Mouse (Mus musculus): ENCODE measurements around the gene Elmod3. TPM values are rescaled to one million over a fixed set of nuclear protein-coding genes. Genes with fewer than 3 reads are reported as not detected.
A peak's percentile ranks its signal among the peaks of the same experiment; 100 is the strongest.

Gene Elmod3
- polyA plus RNA-seq, 1 experiment: 23.4 TPM

DNA sequence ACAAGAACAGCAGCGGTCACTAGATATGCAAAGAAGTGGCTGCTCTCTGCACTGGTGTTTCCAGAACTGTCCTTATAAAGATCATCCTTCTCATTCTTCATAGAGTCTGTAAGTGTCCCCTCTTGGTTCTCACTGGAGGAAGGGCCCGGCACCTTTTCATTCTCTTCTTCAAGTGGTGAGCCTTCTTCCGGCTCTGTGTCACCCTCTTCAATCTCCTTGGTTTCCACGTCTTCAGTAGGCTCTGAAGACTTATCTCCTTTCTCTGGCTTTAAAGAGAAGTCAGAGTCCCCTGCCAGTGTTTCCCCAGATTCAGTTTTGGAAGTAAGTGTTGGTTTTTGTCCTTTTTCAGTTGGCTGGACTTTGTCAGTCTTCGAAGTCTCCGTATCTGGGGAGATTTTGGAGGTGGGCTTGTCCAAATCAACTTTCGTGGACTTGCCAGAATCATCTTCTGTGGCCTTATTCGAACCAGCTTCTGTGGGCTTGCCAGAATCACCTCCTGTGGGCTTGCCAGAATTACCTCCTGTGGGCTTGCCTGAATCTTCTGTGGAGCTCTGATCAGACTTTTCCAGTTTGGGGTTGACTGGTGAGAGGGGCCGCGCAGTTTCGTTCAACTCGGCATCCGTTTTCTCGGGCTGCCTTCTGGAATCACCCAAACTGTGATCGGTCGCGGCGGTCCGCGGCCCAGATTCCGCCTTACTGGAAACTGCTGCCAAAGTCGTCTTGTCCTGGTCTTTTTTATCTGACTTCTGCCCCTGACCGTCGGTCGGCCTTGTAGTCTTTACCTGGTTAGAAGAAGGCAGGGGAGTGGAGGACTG is 17.6 kb upstream of the Elmod3 start:
- Histone ChIP-seq H3K27ac (ENCODE audit: control insufficient read depth, insufficient read depth, low read length) (peak overlapping the region; percentile 5; the same call in 1 of the 2 replicates), H3K4me1 (replicated peaks; ENCODE audit: control insufficient read depth, insufficient read depth, low read length) (peaks cover 5% of the 10 kb centered on the region), H3K36me3 (ENCODE audit: control insufficient read depth, insufficient read depth, low read length) (peaks cover 30% of the 10 kb centered on the region), H3K4me3 (ENCODE audit: control insufficient read depth, insufficient read depth, low read length) (peak overlapping the region; percentile 76), H3K27me3 (ENCODE audit: control insufficient read depth, insufficient read depth, low read length) (no peaks in the 10 kb centered on the region)
- 15% methylated on average over 25 of the region's 25 CpGs for WGBS
- peak; percentile 39 for DNase-seq
- TF ChIP-seq CTCF (IDR thresholded peaks at IDR 0.05; ENCODE audit: borderline replicate concordance, control insufficient read depth, extremely low read depth, insufficient read depth, low read length, poor library complexity) (no peak), POLR2A (IDR thresholded peaks at IDR 0.05; ENCODE audit: control insufficient read depth, extremely low read depth, insufficient read depth, low read length, poor library complexity) (no peak)

DNA sequence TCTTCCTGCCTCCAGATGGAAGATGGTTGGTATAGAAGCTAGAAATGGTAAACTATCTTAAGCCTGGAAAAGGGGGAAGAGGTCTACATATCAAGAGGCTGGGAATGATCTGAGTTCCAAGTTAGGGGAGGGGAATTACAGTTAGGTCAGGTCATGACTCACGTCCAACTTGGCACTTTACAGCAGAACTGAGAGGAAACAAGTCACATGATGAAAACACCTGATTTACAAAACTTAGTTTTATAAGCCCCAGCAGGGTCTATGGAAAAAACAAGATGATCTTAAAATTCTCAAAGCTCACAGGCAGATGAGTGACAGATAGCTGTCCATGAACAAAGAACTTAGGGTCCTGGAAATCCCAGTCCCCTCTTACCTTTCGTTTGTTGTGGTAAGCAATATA is 16.9 kb upstream of the Elmod3 start:
- H3K4me1 ChIP-seq (replicated peaks; ENCODE audit: control insufficient read depth, insufficient read depth, low read length): peaks cover 5% of the 10 kb centered on the region
- DNase-seq: no peak
- no peaks in the 10 kb centered on the region for H3K27me3 ChIP-seq (ENCODE audit: control insufficient read depth, insufficient read depth, low read length)
- 32% methylated on average over 2 of the region's 2 CpGs for WGBS
- no peak overlapping the region for H3K27ac ChIP-seq (ENCODE audit: control insufficient read depth, insufficient read depth, low read length)
- no peak for TF ChIP-seq CTCF (IDR thresholded peaks at IDR 0.05; ENCODE audit: borderline replicate concordance, control insufficient read depth, extremely low read depth, insufficient read depth, low read length, poor library complexity)
- TF ChIP-seq POLR2A (IDR thresholded peaks at IDR 0.05; ENCODE audit: control insufficient read depth, extremely low read depth, insufficient read depth, low read length, poor library complexity): no peak
- no peak overlapping the region for H3K4me3 ChIP-seq (ENCODE audit: control insufficient read depth, insufficient read depth, low read length)
- peaks cover 36% of the 10 kb centered on the region for H3K36me3 ChIP-seq (ENCODE audit: control insufficient read depth, insufficient read depth, low read length)

DNA sequence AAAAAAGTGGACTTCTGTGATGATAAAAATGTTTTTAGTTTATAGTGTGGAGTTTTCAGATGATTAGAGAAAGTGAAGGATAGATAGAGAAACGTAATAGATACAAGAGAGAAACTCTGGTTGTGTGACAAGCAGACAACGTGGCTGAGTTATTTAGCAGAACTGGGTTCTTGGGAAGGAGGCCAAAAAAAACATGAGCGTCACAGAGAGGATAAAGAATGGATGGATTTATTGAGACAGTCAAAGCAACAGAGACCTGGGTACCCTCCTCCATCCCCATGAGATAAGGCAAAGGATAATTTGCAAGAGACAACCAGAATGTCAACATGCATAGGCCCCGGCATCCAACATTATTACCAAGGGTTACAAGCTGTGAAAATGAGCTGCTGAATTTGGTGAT is 12.0 kb upstream of the Elmod3 start:
- H3K27ac ChIP-seq (ENCODE audit: control insufficient read depth, insufficient read depth, low read length): no peak overlapping the region
- peaks cover 77% of the 10 kb centered on the region for H3K36me3 ChIP-seq (ENCODE audit: control insufficient read depth, insufficient read depth, low read length)
- TF ChIP-seq POLR2A (IDR thresholded peaks at IDR 0.05; ENCODE audit: control insufficient read depth, extremely low read depth, insufficient read depth, low read length, poor library complexity) (no peak), CTCF (IDR thresholded peaks at IDR 0.05; ENCODE audit: borderline replicate concordance, control insufficient read depth, extremely low read depth, insufficient read depth, low read length, poor library complexity) (no peak)
- H3K27me3 ChIP-seq (ENCODE audit: control insufficient read depth, insufficient read depth, low read length): no peaks in the 10 kb centered on the region
- peaks cover 2% of the 10 kb centered on the region; the same call in 1 of the 2 replicates for H3K4me1 ChIP-seq (replicated peaks; ENCODE audit: control insufficient read depth, insufficient read depth, low read length)
- H3K4me3 ChIP-seq (ENCODE audit: control insufficient read depth, insufficient read depth, low read length): no peak overlapping the region
- WGBS: 89% methylated on average over 4 of the region's 4 CpGs
- no peak for DNase-seq

- Histone ChIP-seq H3K4me1 (replicated peaks; ENCODE audit: control insufficient read depth, insufficient read depth, low read length) (no peaks in the 10 kb centered on the region), H3K27me3 (ENCODE audit: control insufficient read depth, insufficient read depth, low read length) (no peaks in the 10 kb centered on the region), H3K27ac (ENCODE audit: control insufficient read depth, insufficient read depth, low read length) (no peak overlapping the region), H3K4me3 (ENCODE audit: control insufficient read depth, insufficient read depth, low read length) (no peak overlapping the region), H3K36me3 (ENCODE audit: control insufficient read depth, insufficient read depth, low read length) (peaks cover 75% of the 10 kb centered on the region)
- TF ChIP-seq CTCF (IDR thresholded peaks at IDR 0.05; ENCODE audit: borderline replicate concordance, control insufficient read depth, extremely low read depth, insufficient read depth, low read length, poor library complexity) (no peak), POLR2A (IDR thresholded peaks at IDR 0.05; ENCODE audit: control insufficient read depth, extremely low read depth, insufficient read depth, low read length, poor library complexity) (no peak)
- 93% methylated on average over 4 of the region's 4 CpGs for whole genome bisulfite sequencing
- no peak for DNase-seq
These were observed 10.5 kb upstream of the Elmod3 start for GRCm38 (mm10) chr6:72608662-72609184.

DNA sequence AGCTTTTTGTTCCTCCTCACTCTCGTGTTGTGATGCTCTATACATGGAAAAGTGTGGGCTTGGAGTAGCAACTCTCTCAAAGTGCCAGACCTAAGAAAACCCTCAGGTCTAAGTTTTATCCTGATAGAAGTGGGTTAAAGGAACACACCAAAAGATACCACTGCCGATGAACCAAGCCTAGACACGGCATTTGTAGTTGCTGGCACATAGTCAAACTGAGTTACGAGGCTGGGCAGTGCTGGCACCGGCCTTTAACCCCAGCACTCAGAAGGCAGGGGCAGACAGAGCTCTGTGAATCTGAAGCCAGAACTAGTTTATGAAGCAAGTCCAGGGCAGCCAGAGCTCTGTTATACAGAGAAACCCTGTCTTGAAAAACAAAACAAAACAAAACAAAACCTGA is 9.5 kb upstream of the Elmod3 start:
- Histone ChIP-seq H3K27me3 (ENCODE audit: control insufficient read depth, insufficient read depth, low read length) (no peaks in the 10 kb centered on the region), H3K4me3 (ENCODE audit: control insufficient read depth, insufficient read depth, low read length) (no peak overlapping the region), H3K4me1 (replicated peaks; ENCODE audit: control insufficient read depth, insufficient read depth, low read length) (no peaks in the 10 kb centered on the region), H3K36me3 (ENCODE audit: control insufficient read depth, insufficient read depth, low read length) (peaks cover 65% of the 10 kb centered on the region), H3K27ac (ENCODE audit: control insufficient read depth, insufficient read depth, low read length) (no peak overlapping the region)
- no peak for TF ChIP-seq CTCF (IDR thresholded peaks at IDR 0.05; ENCODE audit: borderline replicate concordance, control insufficient read depth, extremely low read depth, insufficient read depth, low read length, poor library complexity)
- TF ChIP-seq POLR2A (IDR thresholded peaks at IDR 0.05; ENCODE audit: control insufficient read depth, extremely low read depth, insufficient read depth, low read length, poor library complexity): no peak
- WGBS: 96% methylated on average over 5 of the region's 5 CpGs
- DNase-seq: no peak

DNA sequence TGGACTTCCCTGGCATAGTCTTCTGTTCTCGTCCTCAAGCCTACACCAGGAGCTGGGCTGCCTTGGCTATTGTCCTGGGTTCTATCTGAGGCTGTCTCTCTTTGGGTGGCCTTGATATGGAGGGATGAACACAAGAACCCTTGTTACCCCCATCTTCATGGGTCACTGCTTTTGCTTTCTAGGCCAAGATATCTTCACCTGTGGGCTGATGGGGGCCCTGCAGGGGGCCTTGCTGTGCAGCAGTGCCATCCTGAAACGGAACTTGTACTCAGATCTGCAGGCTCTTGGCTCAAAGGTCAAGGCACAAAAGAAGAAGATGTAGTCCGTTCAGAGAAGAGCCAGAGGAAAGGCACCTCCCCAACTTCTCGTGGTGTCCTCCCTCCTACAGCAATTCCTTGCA is 8.8 kb upstream of the Elmod3 start:
- H3K4me3 ChIP-seq (ENCODE audit: control insufficient read depth, insufficient read depth, low read length): no peak overlapping the region
- no peaks in the 10 kb centered on the region for H3K4me1 ChIP-seq (replicated peaks; ENCODE audit: control insufficient read depth, insufficient read depth, low read length)
- H3K27me3 ChIP-seq (ENCODE audit: control insufficient read depth, insufficient read depth, low read length): no peaks in the 10 kb centered on the region
- 95% methylated on average over 4 of the region's 4 CpGs for WGBS
- H3K27ac ChIP-seq (ENCODE audit: control insufficient read depth, insufficient read depth, low read length): no peak overlapping the region
- H3K36me3 ChIP-seq (ENCODE audit: control insufficient read depth, insufficient read depth, low read length): peaks cover 59% of the 10 kb centered on the region
- TF ChIP-seq POLR2A (IDR thresholded peaks at IDR 0.05; ENCODE audit: control insufficient read depth, extremely low read depth, insufficient read depth, low read length, poor library complexity) (no peak), CTCF (IDR thresholded peaks at IDR 0.05; ENCODE audit: borderline replicate concordance, control insufficient read depth, extremely low read depth, insufficient read depth, low read length, poor library complexity) (no peak)
- no peak for DNase-seq
